Mouse (Mus musculus): ENCODE measurements around the gene Syt16.
A peak's percentile ranks its signal among the peaks of the same experiment; 100 is the strongest.

Gene Syt16

DNA sequence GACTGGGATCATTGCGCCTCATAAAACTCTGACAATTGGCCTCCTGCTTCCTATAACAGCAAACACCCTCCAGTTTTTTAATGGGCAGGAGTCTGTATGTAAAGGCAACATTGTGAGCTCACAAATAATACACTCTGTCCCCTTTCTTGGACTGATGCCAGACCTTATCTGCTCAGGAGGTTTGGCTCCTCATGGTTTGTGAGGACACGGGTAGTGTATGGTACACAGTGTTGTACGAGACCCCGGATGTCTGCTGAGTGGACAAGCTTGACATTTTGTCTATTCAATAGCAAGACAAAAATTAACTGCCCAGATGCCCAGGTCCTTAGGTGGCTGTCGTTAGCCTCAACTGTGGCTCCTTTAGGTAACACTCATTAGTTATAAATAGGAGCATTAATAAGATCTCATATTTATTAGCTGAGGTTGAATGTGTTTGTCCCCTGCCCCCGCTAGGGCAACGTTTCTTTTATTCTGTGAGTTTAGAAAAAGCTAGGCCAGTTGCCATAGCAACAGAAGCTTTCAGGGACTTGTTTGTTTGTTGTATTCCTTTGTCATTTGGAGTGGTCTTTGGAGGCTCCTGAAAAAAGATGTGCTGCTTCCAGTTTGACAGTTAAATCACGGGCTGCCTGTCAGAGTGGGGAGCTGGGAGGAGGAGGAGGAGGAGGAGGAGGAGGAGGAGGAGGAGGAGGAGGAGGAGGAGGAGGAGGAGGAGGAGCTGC is 101.3 kb downstream of the Syt16 start:
- DNase-seq (ENCODE audit: inconsistent age in 2 of 2, low spot score in 1 of 2), result no peak

DNA sequence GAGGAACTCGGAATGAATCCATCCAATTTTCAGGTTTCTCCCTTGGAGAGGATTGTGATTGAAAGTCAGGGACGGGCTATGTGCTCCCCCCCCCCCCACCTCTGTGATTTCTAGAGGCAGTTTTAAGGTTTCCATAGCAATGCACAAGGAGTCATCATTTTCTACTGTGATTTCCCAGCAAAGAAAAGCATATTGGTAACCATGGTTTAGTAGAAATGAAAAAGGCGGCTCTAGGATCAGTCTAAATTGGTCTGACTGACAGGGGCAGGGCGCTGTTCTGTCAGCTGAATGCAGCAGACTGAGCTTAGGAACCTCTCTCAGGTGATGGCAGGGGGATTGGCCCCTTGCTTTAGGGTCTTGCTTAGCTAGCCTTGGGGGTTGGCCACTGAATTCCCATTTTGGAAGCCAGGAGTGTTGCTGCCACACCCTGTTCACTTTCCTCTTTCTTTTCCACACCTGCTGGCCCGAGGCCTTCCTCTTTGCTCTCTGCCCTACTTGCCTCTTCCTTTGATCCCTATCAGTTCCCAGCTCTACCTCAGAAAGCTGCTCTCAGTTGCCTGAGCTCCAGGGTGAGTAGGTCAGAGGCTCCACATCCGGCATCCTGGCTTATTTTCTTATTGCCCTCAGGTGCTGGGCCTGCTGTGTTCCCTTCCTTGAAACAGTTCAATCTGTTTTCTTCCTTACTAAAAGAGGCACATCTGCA is 108.5 kb downstream of the Syt16 start:
- no peak for DNase-seq (ENCODE audit: inconsistent age in 2 of 2, low spot score in 1 of 2)

DNA sequence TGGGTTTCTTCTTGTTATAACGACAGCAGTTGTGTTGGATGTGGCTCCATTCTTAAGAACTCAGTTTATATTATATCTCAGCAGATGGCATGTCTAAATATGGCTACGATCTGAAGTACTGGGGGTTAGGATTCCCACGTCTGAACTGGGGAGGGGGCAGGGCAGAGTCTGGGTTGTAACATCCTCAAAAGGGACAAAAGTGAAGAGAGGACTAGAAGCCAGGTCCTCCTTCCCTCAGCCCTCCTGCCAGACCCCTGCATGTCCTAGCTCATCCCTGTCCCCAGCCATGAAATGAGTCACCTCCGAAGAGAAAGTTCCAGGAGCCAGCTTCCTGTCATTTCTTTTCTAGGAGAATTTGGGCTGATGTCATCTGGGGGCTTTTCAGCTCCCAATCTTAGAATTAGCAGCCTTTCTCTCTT is 111.2 kb downstream of the Syt16 start:
- no peak for DNase-seq (ENCODE audit: inconsistent age in 2 of 2, low spot score in 1 of 2)

DNA sequence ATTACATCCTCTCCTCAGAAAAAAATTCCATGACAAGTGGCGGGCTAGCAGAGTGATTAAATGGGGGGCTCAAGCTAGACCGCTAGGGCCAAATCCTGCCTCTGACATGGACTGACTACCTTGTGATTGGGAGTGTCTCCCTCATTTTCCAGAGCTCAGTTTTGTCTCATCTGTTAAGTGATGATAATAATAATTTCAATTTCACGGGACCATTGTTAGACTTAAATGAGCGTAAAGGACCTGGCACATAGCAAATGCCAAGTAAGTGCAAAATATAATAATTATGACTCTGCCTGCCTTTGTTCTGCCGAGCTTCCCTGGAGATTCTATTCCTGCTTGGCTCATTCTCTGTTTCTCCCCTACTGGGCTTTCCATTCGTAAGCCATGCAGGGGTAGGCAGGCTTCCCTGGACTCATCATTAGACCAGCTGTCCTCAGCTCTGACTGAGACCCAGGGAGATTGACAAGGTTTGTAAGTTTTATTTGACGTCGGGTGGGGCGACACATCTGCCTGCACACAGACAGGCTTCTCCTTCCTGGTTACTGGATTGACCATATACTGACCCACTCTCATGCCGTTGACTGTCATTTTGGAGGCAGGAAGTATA is 112.1 kb downstream of the Syt16 start:
- DNase-seq (ENCODE audit: inconsistent age in 2 of 2, low spot score in 1 of 2), result no peak

DNA sequence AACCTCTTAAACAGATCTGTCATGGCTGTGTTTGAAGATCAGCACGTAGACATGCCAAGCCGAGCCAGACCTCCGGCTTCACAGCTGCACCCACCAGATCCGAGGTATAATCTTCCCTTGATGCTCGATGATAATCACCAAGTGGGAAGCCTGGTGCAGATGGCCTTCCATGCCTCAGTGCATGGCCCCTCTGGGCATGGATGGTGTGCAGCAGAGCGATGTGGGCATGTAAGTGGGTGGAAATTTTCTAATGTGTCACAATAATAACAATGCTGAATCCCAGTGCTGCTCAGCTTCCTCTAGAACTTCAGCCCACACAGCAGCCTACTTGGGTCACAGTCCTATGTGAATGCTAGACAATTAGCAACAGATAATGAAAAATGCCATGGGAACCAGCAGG is 119.4 kb downstream of the Syt16 start:
- no peak for DNase-seq (ENCODE audit: inconsistent age in 2 of 2, low spot score in 1 of 2)

DNA sequence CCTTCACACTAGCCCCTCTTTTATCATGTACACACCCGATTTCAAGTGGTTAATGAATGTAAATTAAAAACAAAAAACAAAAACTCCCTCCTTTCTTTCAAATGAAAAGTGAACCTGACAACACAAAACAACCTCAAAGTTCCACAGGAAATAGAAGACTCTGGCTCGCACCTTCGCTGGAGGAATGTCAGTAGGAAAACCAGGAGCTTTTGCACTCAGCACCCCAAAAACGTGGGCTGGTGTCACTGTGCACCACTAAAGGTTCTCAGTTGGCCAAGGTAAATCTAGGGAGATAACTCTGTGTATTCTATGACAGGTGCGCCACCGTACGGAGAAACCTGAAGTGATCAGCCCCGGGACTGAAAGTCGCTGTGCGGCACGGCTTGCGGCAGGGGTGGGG is 128.3 kb downstream of the Syt16 start:
- DNase-seq (ENCODE audit: inconsistent age in 2 of 2, low spot score in 1 of 2), result no peak

DNA sequence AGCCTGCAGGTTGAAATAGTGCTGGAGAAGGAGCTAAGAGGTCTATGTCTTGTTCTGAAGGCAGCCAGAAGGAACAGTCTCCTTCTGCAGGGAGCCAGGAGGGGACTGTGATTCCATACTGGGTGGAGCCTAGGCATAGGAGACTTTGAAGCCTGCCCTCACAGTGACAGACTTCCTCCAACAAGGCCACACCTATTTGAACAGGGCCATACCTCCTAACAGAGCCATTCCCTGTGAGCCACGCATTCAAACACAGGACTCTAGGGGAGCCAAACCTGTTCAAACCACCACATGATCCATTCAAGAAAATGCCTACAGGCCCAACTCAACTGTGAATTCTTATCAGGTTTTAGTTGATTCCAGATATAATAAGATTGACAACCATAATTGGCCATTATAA is 130.8 kb downstream of the Syt16 start:
- no peak for DNase-seq (ENCODE audit: inconsistent age in 2 of 2, low spot score in 1 of 2)

DNA sequence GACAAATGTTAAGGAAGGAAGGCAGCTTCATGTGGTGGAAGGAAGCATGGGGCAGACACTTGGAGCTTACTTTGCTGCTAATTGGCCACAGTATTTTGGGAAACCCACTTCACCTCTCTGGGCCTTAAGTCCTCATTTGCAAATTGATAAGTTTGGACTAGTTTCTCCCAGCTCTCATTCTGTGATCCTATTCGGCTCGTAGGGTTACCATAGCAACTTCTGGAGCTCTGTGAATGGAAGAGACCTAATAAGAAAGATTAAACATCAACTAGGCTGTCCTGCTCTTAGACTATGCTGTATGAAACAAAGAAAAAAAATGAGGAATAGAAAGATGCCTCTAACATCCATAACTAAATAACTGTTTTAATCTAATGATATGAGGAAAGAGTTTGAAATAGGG is 134.3 kb downstream of the Syt16 start:
- DNase-seq (ENCODE audit: inconsistent age in 2 of 2, low spot score in 1 of 2), result no peak

DNA sequence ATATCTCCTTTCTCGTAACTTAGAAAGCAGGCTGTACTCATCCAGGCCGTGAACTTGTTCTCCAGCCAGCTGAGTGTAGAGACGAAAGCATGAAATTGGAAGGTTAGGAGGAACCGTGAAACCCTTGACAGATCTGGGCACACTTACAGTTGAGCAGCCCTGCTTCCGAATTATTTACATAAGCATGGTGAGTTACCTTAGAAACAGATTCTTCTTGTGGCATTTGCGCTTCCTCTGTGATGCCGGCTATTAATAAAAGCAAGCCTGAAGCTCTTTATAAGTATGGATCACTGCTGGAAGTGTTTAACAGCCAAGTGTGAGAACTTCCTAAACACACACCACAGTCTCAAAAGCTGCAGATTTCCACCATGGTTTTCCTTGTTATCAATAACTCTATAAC is 144.7 kb downstream of the Syt16 start:
- DNase-seq (ENCODE audit: inconsistent age in 2 of 2, low spot score in 1 of 2), result no peak

DNA sequence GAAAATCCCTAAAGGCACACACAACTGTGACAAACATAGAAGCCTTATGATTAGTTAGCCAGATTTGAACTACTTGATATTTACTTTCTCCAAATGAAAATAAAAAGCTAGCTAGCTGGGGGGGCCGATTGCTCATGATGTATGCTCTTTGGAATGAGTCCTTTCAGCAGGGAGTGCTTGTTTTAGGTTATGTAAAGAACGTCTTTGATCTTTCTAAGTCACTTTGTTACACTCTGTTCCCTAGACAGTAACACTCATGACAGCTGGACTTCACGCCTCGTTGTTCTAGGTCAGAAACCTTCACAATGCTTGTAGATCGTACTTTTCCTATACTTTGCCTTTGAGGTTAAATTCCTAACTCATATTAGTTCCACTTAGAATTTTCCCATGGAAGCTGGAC is 146.9 kb downstream of the Syt16 start:
- DNase-seq (ENCODE audit: inconsistent age in 2 of 2, low spot score in 1 of 2), result no peak

DNA sequence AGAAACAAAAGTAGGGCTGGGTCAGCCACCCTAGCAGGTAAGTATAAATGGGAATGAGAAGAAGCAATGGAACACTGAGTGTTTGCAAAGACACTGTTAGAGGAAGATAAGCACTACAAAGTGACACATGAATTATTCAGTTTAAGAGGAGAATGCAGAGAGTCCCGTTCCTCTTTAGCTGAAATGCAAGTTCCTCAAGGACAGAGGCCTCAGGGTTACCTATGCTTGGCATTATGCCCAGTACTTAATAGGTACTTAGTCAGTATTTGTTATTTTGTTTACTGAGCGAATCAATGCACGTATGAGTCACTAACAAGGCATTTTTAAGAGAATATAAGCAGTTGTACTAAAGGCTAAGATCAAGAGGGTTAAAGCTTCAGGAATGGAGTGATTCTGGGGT is 163.3 kb downstream of the Syt16 start:
- DNase-seq (ENCODE audit: inconsistent age in 2 of 2, low spot score in 1 of 2), result no peak

DNA sequence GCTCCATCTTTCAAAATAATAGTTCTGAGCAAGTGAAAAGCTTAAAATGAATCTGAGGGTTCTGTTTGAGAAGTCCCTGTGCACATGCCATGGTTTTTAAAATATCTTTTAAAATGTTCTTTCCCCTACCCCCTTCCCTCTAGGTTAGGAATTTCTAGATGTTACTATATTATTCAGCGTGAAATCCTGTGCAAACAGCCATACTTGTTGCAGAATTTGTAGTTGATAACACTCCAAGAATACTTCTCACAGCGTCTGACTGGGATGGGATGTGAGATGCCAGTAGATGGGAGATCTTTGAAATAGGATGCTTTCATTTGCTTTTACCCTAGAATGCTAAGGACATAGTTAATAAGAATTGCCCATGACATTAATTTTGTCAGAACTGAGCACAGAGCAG is 165.6 kb downstream of the Syt16 start:
- no peak for DNase-seq (ENCODE audit: inconsistent age in 2 of 2, low spot score in 1 of 2)

DNA sequence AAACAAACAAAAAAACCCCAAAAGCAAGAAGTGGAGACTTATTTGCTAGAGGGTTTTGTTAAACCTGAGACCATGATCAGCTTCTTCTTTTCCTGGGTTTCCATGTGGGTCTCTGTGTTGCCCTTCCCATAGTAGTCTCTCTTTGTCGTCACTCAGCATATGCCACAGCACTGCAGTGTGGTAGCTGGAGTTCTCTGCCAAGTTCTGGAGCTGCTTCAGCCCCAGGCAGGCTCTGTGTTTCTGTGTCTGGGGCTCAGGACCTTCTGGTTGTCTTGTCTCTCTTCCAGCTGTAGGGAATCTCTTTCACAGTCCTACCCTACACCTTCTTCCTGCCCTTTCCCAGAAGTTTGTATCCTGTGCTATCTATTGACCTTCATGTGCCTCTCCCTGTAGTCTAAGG is 173.8 kb downstream of the Syt16 start:
- no peak for DNase-seq (ENCODE audit: inconsistent age in 2 of 2, low spot score in 1 of 2)

DNA sequence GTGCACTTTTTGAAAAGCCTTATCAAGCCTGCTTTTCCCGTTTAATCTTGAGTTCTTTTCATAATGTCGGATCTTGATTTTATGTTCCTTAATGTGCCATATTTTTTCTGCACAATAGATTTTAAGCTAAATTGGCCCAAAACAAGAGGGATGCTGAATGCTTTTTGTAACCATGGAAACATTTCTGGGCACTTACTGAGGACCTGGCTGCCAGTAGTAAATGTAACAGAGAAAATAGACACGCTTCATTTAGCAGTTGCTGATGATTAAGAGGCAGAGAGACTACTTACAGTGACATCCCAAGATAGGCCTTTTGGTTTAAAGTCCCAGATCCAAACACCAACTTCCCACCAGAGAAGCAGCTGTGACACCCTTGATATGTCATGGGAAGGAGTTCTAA is 176.4 kb downstream of the Syt16 start:
- no peak for DNase-seq (ENCODE audit: inconsistent age in 2 of 2, low spot score in 1 of 2)

DNA sequence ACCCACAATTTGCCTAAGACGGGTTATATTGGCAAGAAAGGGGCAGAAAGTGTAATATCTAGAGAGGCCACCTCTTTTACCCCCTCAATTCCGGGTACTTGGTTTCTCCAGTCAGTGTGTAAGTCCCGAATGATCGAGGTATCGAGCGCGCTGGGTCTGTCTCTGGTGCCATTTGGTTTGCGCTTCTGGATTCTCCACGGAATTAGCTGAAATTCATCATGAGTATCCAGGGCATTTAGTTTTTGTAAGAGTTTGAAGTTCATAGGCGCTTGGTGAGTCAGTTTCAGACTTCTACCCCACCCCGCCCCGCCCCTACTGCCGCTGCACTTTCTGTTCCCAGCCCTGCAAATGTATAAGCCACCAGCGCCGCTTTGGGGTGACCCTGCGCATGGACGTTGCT is 187.1 kb downstream of the Syt16 start:
- no peak for DNase-seq (ENCODE audit: inconsistent age in 2 of 2, low spot score in 1 of 2)

DNA sequence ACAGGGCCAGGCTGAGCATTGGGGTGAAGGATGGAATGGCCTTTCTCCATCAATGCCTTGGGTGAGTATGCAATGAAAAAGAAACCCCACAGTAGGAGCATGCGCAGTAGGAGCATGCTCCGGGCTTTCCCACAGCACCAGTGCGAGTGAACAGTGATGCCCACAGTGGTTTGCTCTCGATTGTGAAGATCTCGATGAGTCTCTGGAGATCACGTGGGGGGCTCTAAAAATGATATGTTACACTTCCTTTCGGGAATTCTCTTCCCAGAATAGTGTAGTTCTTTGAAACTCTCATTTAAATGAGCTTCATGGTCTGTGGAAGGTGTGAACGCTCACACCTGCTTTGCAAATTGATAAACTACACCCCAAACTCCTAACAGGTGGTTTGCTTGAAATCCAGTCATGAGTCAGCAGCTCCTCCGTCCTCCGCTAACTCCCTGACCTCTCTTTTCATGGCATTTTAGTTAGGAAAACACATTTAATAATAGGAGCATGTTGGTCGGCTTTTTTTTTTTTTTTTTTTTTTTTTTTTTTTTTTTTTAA is 190.9 kb downstream of the Syt16 start:
- no peak for DNase-seq (ENCODE audit: inconsistent age in 2 of 2, low spot score in 1 of 2)

DNA sequence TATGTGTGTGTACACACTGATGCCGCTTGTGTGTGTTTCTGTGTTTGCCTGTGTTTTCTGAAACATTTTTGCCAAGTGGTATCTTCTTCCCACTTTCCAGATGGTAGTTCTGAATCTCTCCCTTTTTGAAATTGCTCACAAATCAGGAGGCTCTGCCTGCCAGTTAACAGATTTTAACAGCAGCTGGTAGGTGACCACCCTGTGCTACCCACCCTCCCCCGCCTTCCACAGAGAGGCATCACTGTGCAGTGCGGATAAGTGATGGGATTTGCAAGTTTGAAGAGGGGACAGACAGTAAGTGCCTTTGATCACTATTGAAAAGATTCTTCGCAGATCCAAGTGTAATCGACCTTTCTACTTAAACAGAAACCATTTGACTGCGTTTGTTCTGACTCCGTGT is 191.4 kb downstream of the Syt16 start:
- DNase-seq (ENCODE audit: inconsistent age in 2 of 2, low spot score in 1 of 2), result no peak

DNA sequence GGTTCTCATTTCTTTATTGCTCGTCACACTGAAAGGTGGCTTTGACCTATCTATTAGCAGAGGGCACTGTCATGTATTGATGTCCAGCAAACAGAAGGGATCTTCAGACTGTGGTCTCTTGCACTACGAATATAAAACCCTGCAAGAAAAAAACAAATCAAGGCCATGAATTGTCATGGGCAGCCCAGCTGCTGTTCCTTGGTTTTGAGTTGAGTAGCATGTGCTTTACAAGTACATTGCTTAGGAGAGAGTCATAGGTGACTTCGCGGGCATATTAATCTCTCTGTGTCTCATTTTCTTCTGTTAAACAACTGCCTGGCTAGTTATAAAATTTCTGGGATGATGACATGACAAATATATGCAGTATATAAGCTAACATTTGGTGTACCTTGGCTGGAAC is 192.4 kb downstream of the Syt16 start:
- no peak for DNase-seq (ENCODE audit: inconsistent age in 2 of 2, low spot score in 1 of 2)

DNA sequence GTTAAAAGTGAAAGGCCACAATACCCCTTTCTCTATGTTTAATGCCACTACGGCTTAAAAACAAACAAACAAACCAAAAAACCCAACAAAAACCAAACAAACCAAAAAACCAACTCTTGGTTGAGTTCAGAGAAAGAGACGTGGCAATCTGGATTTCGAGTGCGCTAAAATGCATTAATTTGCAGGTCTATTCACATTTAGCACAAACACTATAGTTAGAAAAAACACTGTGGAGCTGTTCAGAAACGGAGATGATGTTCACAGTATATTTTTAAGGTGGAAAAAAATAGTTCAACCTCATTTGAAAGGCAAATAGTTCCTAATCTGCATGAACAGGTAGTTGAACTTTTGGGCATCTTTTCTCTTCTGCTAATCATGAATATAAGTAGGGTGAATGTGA is 192.8 kb downstream of the Syt16 start:
- no peak for DNase-seq (ENCODE audit: inconsistent age in 2 of 2, low spot score in 1 of 2)

DNA sequence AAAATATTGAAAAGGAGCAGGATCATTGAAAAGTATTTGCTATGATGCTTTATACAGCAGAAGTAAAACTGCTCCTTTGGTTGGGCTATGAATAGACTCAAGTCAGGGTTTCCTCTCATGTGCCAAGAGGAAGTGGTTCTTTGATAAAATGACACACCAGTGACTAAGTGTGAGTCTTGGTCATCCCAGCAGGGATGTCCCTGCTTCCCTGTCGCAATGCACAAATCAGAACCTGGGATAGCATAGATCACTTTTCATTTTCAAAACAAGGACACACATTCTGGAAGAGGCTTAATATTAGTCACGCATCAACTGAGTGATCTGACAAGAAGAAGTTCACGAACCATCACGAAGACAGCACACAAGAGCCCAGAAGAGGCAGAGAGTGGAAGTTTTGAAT is 195.1 kb downstream of the Syt16 start:
- DNase-seq (ENCODE audit: inconsistent age in 2 of 2, low spot score in 1 of 2), result peak; percentile 32 to 73

DNA sequence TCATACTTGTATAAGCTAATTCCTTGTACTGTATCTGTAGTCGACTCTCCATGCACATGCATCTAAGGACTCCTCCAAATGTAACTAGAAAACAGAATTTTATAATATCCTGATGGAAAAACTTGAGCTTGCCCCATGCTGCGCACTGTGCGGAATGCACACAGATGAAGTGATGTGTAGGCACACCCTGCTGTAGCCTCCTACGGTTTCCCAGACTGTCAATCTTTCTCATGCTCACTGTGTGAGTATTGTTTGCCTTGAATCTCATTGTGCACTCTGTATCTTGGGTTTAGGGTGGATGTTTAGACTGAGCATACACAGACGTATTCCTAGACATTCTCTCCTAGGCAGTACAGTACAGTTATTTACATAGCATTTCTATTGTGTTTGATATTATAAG is 203.9 kb downstream of the Syt16 start:
- no peak for DNase-seq (ENCODE audit: inconsistent age in 2 of 2, low spot score in 1 of 2)

DNA sequence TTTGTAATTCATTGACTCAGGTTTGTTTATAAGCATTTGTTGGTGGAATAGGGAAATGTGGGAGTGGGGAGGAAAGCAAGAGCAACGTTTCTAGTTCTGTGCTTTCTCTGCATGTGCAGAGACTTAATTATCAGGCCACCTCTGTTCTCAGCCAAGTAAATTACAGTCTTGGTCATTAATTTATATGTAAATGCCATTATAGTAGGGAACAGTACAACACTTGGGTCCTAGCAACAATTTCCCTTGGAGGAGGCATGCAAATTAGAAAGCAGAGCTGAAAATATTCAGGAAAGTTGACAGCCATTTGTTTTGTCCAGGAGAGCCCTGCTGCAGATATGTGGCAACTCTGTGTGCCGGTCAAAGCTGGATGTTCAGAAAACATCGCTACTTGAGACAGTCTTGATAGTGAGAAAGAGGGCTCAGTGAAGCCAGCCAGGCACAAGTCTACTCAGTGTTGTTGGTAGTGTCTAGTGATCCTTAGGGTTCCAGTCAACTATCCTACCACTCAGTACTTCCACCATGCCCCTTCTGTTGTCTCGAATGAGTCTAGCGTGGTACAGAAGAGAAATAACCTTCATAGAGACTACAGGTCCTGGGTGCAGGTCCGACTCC is 205.1 kb downstream of the Syt16 start:
- no peak for DNase-seq (ENCODE audit: inconsistent age in 2 of 2, low spot score in 1 of 2)

All from adrenal gland, adult (tissue).